Mouse (Mus musculus) frontal cortex, postnatal 25 days (tissue): Measurements from ENCODE around the gene Nipsnap1.

Source experiments
- DNase-seq, 2 experiments: peaks; one replicate each; pipeline ENCODE4 v3.0.0; 2022; ENCODE audit warnings: low spot score in 2 of 2

Gene Nipsnap1

DNA sequence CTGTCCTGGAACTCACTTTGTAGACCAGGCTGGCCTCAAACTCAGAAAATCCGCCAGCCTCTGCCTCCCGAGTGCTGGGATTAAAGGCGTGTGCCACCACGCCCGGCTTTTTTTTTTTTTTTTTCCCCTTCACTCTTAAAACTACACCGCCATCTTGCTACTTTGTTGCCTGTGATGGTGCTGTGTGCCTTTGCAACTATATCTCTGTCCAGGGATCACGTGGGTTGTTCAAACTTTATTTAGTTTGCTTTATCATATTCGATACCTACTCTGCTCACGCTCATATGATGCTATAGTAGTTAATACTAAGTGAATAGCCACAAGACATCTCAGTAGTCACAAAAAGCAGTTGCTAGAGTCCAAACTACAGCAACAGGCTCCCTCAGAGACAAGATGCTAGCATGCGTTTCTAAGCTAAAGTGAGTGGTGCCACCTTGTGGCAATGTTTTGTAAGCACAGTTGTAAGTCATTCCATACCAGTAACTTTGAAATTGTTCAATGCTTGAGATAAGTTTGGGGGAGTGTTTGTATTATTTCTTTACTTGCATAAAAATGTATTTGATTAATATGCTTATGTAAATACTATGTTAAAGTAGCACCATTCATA, 8.0 kb upstream of the Nipsnap1 start:
- peak in 1 of 2 experiments; percentile 41 for DNase-seq

DNA sequence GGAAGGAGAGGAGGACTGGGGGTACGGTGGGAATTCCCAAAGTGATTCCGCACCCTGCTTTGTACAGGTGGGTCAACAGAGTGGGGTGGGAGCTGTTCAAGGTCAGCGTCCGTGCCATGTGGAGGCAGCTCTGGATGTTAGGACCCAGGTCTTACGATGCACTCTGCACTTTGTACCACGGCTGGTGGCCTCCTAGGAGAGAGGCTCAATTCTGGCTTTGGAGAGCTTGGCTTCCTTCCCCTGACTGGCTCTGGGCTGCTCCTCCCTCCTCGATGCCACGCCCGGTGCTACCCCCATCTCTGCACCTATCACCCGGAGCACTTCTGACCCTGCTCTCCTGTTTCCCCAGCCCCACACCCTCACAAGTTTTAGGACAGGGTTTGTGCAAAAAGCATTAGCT, 800 bp downstream of the Nipsnap1 start:
- no peak for DNase-seq

DNA sequence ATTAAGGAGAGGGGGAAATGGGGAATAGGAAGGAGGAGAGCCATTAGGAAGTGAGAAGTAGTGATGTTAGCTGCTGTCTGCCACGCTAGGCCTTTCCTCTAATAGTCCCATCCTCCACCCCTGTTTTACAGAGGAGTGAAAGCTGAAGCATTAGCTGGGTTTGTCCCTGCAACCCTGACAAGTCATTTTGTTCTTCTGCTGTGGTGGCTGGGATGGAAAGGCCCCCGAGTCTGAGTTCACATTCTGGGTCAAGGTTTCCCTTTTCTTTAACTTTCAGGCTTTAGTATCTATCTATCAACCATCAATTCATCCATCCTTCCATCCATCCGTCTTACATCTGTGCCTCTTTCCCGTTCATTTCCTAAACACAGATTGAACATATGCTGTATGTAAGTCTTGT, 7.3 kb downstream of the Nipsnap1 start:
- DNase-seq = no peak

DNA sequence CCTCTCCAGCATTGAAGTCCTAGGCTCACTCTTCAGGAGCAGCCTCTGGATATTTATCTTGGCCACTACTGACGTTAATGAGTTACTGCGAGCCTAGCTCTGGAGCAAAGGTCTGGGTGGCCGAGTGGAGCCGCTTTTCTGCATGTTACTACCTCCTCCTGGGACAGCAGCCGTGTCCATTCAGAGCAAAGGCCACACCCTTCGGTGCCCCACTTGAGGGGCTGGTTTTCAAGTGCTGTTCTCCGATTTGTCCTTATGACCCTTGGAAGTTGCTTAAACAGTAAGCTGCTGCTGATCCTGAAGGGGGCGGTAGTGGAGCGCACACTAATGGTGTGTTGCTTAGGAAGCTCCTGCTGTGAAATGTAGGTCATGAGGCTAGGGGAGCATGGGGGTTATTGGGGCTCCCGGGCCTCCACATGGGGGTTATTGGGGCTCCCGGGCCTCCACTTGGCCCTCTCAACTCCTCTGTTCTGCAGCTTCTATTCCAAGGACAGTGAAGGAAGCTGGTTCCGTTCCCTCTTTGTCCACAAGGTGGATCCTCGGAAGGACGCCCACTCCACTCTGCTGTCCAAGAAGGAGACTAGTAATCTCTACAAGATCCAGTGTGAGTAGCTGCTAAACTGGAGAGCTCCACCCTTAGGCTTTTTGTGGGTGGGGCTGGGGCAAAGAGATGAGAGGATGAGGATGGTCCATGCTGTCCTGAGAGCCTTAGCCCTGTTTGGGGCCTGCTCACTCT, 9.3 kb downstream of the Nipsnap1 start:
- no peak for DNase-seq

DNA sequence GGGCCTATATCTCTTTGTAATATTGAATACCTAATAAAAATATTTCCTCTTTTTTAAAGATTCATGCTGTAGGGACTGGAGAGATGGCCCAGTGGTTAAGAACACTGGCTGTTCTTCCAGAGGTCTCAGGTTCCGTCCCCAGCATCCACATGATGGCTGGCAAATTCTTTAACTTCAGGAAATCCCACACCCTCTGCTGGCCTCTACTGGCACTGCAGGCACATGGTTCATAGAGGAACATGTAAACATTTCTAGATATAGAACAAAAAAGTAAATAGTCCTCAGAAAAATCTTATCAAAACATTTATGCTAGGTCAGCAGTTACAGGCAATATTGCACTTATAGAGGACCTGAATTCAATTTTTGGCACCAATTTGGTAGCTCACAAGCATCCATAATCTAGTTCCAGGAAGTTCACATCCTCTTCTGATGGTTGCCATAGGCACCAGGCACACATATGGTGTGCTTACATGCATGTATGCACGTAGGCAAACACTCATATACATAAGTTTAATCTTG, 11.7 kb downstream of the Nipsnap1 start:
- peak; percentile 36 to 37 for DNase-seq

DNA sequence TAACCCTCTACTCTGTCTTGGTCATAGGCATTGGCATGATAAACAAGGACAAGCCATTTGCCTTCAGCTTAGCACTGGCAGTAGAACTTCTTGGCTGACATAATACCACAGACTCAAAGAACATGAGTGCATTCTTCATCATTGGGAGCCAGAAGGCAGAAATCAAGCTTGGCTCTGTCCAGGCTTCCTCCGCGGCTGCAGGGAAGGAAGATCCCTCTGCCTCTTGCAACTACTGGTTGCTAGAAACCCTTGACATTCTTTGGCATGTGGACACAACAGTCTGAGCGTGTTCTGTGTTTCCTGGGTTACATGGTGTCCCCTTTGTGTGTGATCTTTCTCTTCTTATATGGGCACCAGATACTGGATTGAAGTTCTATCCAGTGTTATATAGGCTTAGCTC, 13.2 kb downstream of the Nipsnap1 start:
- DNase-seq = no peak

DNA sequence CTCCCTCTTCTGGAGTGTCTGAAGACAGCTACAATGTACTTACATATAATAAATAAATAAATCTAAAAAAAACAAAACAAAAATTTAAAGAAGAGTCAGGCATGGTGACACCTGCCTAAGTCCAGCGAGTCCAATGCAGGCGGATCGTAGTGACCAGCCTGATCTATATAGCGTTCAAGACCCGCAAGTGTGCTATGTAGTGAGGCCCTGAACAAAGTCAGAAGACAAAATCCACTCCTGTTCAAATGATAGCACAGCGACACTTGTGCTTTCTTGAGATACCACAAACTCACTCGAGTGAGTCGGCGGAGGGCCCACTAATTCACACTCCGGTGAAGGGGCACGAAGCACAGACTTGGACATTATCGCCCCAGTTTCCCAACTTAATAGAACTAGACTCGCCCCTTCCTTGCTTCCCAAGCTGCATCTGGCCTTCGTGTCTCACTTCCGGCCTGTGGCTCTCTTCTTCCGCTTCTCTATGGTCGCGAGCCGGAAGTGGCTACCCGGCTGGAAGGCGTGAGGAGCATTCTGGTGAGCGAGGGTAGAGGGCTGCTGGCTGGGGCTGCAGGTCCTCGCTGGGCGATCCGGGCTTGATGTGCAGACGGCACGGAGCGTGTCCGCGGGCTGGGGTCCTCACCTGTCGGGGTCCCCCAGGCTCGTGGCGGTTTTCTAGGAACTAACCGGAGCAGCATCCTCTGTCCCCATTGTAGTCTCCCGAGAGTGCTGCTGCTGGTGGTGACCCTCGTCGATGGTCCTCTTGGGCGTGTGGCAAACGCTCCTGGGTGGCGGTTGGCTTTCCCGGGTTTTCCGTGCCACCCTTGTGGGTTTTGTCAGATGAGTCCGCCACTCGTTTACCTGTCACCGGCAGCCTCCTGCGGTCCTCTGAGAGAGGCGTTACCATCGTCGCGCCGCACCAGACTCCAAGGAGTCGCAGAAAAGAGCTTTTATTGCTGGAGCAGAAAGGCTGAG, 21.4 kb downstream of the Nipsnap1 start, which contains the start of gene Thoc5:
TSS of gene Thoc5 (plus strand) at position 473 of the 969 bp plus-strand sequence.
- DNase-seq = peak; percentile 57 to 72

DNA sequence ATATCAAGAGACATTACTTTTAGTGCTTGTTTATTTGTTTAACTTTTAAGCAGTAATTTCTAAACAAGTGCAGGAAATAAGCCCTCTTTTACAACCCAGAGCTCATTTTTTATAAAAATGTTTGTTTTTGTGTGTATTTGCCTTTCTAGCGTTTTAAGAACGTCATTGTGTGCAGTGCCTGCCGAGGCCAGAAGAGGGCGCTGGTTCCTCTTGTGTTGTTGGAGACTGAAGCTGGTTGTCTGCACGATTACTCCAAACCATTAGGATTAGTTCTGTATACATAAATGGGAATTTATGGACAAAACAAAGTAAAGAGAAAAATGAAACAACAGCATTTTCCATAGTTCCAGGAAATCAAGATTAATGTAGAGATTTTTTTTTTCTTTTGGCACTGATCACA, 26.7 kb downstream of the Nipsnap1 start:
- DNase-seq = no peak

DNA sequence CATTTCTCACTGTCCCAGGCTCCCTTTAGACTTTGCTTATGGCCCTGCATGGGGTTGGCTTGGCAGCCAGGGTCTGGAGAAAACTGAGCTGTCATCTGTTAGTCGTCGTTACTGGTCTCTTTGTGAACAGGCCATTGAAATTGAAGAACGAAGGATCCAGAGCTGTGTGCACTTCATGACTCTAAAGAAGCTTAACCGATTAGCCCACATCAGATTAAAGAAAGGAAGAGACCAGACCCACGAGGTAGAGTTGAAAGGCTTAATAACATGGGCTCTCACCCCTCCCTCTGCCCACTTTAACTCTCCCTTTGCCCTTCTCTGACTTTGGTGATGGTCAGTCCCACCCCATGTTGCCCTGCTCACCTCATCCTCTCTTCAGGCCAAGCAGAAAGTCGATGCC, 28.2 kb downstream of the Nipsnap1 start:
- no peak for DNase-seq

DNA sequence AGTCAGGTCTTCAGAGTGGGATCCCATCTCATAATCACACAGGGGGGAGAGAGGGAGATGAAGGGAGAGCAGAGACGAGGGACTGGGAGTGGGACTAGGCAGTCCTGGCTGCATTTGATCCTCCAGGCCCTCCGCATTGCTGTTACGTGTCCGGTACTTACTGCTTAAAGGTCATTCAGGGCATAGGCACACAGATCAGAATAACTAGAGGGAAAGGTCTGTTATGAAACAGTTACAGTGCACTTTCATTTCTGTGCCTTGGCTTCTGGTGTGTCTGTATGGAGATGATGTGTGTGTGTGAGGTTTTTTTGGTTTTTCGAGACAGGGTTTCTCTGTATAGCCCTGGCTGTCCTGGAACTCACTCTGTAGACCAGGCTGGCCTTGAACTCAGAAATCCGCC, 32.5 kb downstream of the Nipsnap1 start:
- no peak for DNase-seq

DNA sequence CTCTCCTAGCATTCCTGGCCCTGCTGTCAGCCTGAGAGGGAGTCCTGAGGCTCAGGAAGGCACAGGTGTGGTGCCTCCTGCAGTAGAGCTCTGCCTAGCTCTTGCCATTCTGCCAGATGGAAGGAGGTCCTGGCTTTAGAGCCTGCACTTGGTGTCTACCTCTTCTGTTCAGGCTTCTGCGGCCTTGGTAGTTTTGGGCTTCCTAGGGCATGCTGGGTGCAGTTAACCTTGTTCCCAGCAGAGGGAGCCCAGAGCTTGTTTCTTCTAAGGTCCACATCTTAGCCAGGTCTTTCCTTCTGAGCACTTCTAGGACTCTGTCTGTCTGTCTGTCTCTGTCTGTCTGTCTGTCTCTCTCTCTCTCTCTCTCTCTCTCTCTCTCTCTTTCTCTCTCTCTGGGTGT, 42.3 kb downstream of the Nipsnap1 start:
- DNase-seq = peak; percentile 37 to 54

DNA sequence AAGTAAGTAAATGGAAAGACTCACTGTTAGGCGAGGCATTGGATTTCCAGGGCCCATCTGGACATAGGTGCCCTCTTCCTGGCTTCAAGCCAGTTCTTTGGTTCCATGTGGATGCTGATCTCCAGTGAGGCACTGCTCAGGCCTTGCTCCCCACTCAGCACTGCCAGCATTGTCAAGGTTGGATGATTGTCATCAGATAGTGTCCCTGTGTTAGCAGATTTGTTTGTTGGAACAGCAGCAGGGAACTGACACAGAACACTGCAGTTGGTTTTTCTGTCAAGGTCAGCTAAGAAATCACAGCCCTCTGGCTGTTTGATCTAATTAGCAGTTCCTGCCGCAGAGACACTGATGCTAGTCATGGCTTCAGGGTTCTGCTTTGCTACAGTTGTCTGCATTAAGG, 47.5 kb downstream of the Nipsnap1 start:
- DNase-seq = no peak

DNA sequence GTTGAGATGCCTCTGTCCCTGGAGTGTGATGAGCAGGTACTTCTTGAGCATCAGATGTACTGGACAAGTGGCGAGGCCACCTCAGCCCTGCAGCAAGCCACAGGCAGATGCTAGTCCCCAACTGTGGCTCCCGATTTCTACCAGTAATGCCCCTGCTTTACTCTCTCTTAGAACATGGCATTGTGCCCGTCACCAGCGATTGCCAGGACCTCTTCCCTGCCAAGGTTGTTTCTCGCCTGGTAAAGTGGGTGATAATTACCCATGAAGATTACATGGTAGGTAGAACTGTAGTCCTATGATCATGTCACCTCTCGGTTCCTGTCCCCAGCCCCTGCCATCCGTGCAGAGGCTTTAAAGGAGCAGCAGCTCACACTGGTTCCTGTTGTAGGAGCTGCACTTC, 48.0 kb downstream of the Nipsnap1 start:
- no peak for DNase-seq

DNA sequence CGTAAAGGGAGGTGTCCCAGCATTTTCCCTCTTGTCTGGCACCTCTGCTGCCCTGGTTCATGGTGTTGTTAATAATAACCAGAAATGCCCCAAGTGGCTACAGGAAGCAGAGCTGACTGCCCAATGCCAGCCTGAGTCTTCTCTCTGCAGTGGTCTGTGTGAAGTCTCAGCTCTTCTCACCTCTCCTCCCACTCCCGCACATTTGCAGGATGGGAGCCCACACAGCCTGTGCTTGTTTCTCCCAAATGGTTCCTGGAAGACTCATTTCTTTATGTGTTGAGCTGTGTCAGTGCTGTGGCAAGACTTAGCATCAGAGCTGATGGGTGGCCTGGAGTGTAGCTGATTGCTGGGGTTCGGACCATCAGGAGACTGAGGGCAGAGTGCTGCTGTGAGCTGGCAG, 53.5 kb downstream of the Nipsnap1 start:
- DNase-seq = peak in 1 of 2 experiments; percentile 27

DNA sequence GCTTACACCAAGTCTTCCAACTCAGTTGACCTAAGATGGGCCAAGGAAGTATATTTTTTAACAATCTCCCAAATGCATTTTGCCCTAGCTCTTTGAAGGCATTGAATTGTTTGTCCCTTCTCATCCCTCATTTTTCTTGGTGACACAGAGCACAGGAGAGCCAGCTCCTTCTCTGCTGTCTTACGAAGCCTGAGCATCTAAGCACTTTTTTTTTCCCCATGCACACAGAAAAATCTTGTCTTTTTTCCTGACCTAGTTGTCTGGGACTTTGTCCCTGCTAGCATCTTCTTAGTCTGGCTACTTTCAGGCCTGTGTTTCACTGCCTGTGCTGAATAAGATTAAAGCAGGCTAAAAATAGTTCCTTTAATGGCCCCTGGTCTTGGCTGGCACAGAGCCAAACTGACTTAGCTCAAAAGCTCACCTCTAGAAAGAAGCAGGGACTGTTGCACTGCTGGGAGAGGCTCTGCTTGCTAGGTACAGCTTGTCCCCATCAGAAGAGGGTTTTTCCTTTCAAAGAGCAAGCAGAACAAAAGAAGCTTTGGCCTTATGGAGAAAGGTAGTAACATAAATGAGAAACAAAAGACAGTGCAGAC, 57.4 kb downstream of the Nipsnap1 start:
- DNase-seq = no peak

DNA sequence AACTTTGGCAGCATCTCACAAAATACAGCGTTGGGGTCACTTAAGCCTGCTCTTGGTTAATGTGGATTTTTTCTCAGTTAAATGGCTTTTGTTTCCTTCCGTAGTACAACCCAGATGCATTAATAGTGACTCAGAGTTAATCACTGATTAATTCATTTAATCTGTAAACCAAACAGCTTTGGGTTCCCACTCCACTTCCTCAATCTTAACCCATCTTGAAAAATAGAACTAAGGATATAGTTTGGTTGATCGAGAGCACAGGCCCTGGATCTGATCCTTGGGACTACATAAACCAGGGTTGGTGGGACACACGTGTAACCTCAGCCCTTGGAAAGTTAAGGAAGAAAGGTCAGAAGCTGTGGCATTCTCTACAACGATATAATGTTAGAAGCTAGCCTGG, 62.5 kb downstream of the Nipsnap1 start:
- DNase-seq = no peak
